Mouse (Mus musculus) embryonic facial prominence, embryonic 12.5 days (tissue): Measurements from ENCODE around the gene Parvg. TPM values are rescaled to one million over a fixed set of nuclear protein-coding genes. Genes with fewer than 3 reads are reported as not detected.

Experiments used
- polyA plus RNA-seq: library from polyadenylated mRNA; unstranded; fragments of >200 nt; fragmentation: Nextera tagmentation; extraction: Ambion mirVana; gene quantifications from 2 replicates; pipeline ENCODE4 v1.2.1, GENCODE M21; 2016

Gene Parvg
- polyA plus RNA-seq, 1 experiment from 2014 or later, result 1.2 TPM

Other genes starting within 250 kb of the Parvg start
- gene Sult4a1, start 218.3 kb upstream of the Parvg start, polyA plus RNA-seq, result 13.1 and 15.3 TPM in 2 replicates
- not detected in 2 replicates for gene Pnpla5, start 200.9 kb upstream of the Parvg start, polyA plus RNA-seq
- gene Pnpla3, start 156.2 kb upstream of the Parvg start, polyA plus RNA-seq, result 1.3 and 1.7 TPM in 2 replicates
- gene Samm50, start 131.8 kb upstream of the Parvg start, polyA plus RNA-seq, result 108 and 116 TPM in 2 replicates
- gene Parvb, start 92.0 kb upstream of the Parvg start, polyA plus RNA-seq, result 4.3 and 6.0 TPM in 2 replicates
- 4.2 and 5.6 TPM in 2 replicates for gene Shisal1, start 123.1 kb downstream of the Parvg start, polyA plus RNA-seq
- 31.2 and 31.4 TPM in 2 replicates for gene Rtl6, start 233.8 kb downstream of the Parvg start, polyA plus RNA-seq